Mouse (Mus musculus): ENCODE data around the gene Rab3a.

Gene Rab3a

GRCm38 (mm10) chr8:70757523-70758307 lies 3.2 kb downstream of the Rab3a start:
- in situ Hi-C loops (cut with MboI; ENCODE audit: low sequenced_read_pairs) = no loop called here

GRCm38 (mm10) chr8:70758308-70758615 lies 3.8 kb downstream of the Rab3a start:
- in situ Hi-C loops (cut with MboI; ENCODE audit: low sequenced_read_pairs) = no loop called here

GRCm38 (mm10) chr8:70758616-70759561 lies 4.4 kb downstream of the Rab3a start:
- in situ Hi-C loops (cut with MboI; ENCODE audit: low sequenced_read_pairs) = no loop called here

- in situ Hi-C loops (cut with MboI; ENCODE audit: low sequenced_read_pairs) = no loop called here
Measured at GRCm38 (mm10) chr8:70760350-70760749, 5.9 kb downstream of the Rab3a start.

- in situ Hi-C loops (cut with MboI; ENCODE audit: low sequenced_read_pairs) = no loop called here
Measured at GRCm38 (mm10) chr8:70760775-70761406, 6.4 kb downstream of the Rab3a start, which contains the start of gene Mpv17l2. TSS of gene Mpv17l2 (minus strand) at chr8:70760946.

- in situ Hi-C loops (cut with MboI; ENCODE audit: low sequenced_read_pairs) = no loop called here
Measured at GRCm38 (mm10) chr8:70762118-70762517, 7.6 kb downstream of the Rab3a start.

- in situ Hi-C loops (cut with MboI; ENCODE audit: low sequenced_read_pairs) = no loop called here
Measured at GRCm38 (mm10) chr8:70763354-70763753, 8.9 kb downstream of the Rab3a start.

GRCm38 (mm10) chr8:70764026-70764425 lies 9.5 kb downstream of the Rab3a start:
- in situ Hi-C loops (cut with MboI; ENCODE audit: low sequenced_read_pairs) = no loop called here

GRCm38 (mm10) chr8:70764676-70765075 lies 10.2 kb downstream of the Rab3a start:
- in situ Hi-C loops (cut with MboI; ENCODE audit: low sequenced_read_pairs) = no loop called here

GRCm38 (mm10) chr8:70765329-70765728 lies 10.8 kb downstream of the Rab3a start:
- in situ Hi-C loops (cut with MboI; ENCODE audit: low sequenced_read_pairs) = no loop called here

- in situ Hi-C loops (cut with MboI; ENCODE audit: low sequenced_read_pairs) = no loop called here
Measured at GRCm38 (mm10) chr8:70765838-70766570, 11.5 kb downstream of the Rab3a start.

GRCm38 (mm10) chr8:70766571-70767440 lies 12.3 kb downstream of the Rab3a start:
- in situ Hi-C loops (cut with MboI; ENCODE audit: low sequenced_read_pairs) = no loop called here

- in situ Hi-C loops (cut with MboI; ENCODE audit: low sequenced_read_pairs) = no loop called here
Measured at GRCm38 (mm10) chr8:70767503-70767902, 13.0 kb downstream of the Rab3a start.

- in situ Hi-C loops (cut with MboI; ENCODE audit: low sequenced_read_pairs) = no loop called here
Measured at GRCm38 (mm10) chr8:70768231-70768776, 13.8 kb downstream of the Rab3a start.

GRCm38 (mm10) chr8:70768956-70769355 lies 14.5 kb downstream of the Rab3a start:
- in situ Hi-C loops (cut with MboI; ENCODE audit: low sequenced_read_pairs) = no loop called here

- in situ Hi-C loops (cut with MboI; ENCODE audit: low sequenced_read_pairs) = no loop called here
Measured at GRCm38 (mm10) chr8:70769359-70769758, 14.9 kb downstream of the Rab3a start.

- in situ Hi-C loops (cut with MboI; ENCODE audit: low sequenced_read_pairs) = no loop called here
Measured at GRCm38 (mm10) chr8:70769858-70770257, 15.4 kb downstream of the Rab3a start.

GRCm38 (mm10) chr8:70770748-70771147 lies 16.3 kb downstream of the Rab3a start:
- in situ Hi-C loops (cut with MboI; ENCODE audit: low sequenced_read_pairs) = no loop called here

- in situ Hi-C loops (cut with MboI; ENCODE audit: low sequenced_read_pairs) = no loop called here
Measured at GRCm38 (mm10) chr8:70771217-70771616, 16.7 kb downstream of the Rab3a start.
